Mouse (Mus musculus) ES-E14 (cell line): ENCODE results near the gene Robo1. TPM values are rescaled to one million over a fixed set of nuclear protein-coding genes. Genes with fewer than 3 reads are reported as not detected.

ENCODE experiments used
- DNase-seq: peaks from one replicate; pipeline ENCODE4 v3.0.0-alpha.2; 2013; ENCODE audit warnings: low read depth, low spot score
- H3K27ac ChIP-seq: 2 replicates; pipeline ENCODE4 v1.5.1; 2012; ENCODE audit warnings: low read depth, mild to moderate bottlenecking, low read length, moderate library complexity, mixed read lengths; ENCODE audit not compliant: poor library complexity, insufficient read depth, severe bottlenecking
- H3K36me3 ChIP-seq: 2 replicates; pipeline ENCODE4 v1.6.1; 2012; ENCODE audit warnings: mild to moderate bottlenecking, low read length, moderate library complexity, mixed read lengths; ENCODE audit not compliant: control insufficient read depth, poor library complexity, insufficient read depth, severe bottlenecking
- H3K4me1 ChIP-seq, 2 experiments: fragments of 150-350 bp in 1 of 2; sonication (generic) in 1 of 2; 2 replicates each; pipeline ENCODE4 v1.6.1; 2012; ENCODE audit warnings: low read length in 2 of 2, mild to moderate bottlenecking in 1 of 2, mixed read lengths in 1 of 2; ENCODE audit not compliant: control insufficient read depth in 2 of 2, insufficient read depth in 2 of 2, poor library complexity in 1 of 2
- H3K4me3 ChIP-seq, 2 experiments: fragments of 150-350 bp in 1 of 2; sonication (generic) in 1 of 2; 2 replicates each; pipeline ENCODE4 v1.5.1; 2012; ENCODE audit warnings: low read length in 2 of 2, low read depth in 1 of 2, mild to moderate bottlenecking in 1 of 2, mixed read lengths in 1 of 2; ENCODE audit not compliant: insufficient read depth in 1 of 2, poor library complexity in 1 of 2, severe bottlenecking in 1 of 2
- H3K9ac ChIP-seq: 2 replicates; pipeline ENCODE4 v1.6.1; 2012; ENCODE audit warnings: low read depth, mild to moderate bottlenecking, low read length, mixed read lengths; ENCODE audit not compliant: poor library complexity, insufficient read depth, severe bottlenecking
- H3K9me3 ChIP-seq: fragments of 150-350 bp; sonication (generic); 2 replicates; pipeline ENCODE4 v1.6.1; 2012; ENCODE audit warnings: low read depth, mild to moderate bottlenecking, low read length; ENCODE audit not compliant: control insufficient read depth, insufficient read depth
- CHD2 ChIP-seq: IDR thresholded peaks from 2 replicates; pipeline ENCODE4 v1.6.1; 2014; ENCODE audit warnings: mild to moderate bottlenecking, low read depth, low read length, inconsistent platforms
- HCFC1 ChIP-seq: IDR thresholded peaks from 2 replicates; pipeline ENCODE4 v1.6.1; 2012; ENCODE audit warnings: low read length, inconsistent platforms, borderline replicate concordance; ENCODE audit not compliant: insufficient read depth
- MAFK ChIP-seq: IDR thresholded peaks from 2 replicates; pipeline ENCODE4 v1.6.1; 2014; ENCODE audit warnings: mild to moderate bottlenecking, low read depth, low read length, inconsistent platforms; ENCODE audit not compliant: insufficient read depth
- ZC3H11A ChIP-seq: IDR thresholded peaks from 2 replicates; pipeline ENCODE4 v1.6.1; 2012; ENCODE audit warnings: low read depth, mild to moderate bottlenecking, inconsistent platforms, low read length, borderline replicate concordance
- ZNF384 ChIP-seq: IDR thresholded peaks from 2 replicates; pipeline ENCODE4 v1.6.1; 2012; ENCODE audit warnings: low read depth, low read length, inconsistent platforms
- in situ Hi-C, 2 experiments: fragments of 600-800 bp; cut with MboI; formaldehyde crosslinking; loops; one replicate each; pipeline ENCODE4 v1.15.1; 2025; ENCODE audit warnings: low sequenced_read_pairs in 2 of 2, inconsistent platforms in 1 of 2; ENCODE audit not compliant: unreplicated experiment in 2 of 2
- total RNA-seq: library from RNA; depleted of rRNA; stranded (reverse); fragments of 300-350 nt; gene quantifications from 2 replicates; pipeline ENCODE4 v1.2.3, GENCODE M21; 2012

The Robo1 gene
- total RNA-seq, 1 experiment, result 20.5 TPM

DNA sequence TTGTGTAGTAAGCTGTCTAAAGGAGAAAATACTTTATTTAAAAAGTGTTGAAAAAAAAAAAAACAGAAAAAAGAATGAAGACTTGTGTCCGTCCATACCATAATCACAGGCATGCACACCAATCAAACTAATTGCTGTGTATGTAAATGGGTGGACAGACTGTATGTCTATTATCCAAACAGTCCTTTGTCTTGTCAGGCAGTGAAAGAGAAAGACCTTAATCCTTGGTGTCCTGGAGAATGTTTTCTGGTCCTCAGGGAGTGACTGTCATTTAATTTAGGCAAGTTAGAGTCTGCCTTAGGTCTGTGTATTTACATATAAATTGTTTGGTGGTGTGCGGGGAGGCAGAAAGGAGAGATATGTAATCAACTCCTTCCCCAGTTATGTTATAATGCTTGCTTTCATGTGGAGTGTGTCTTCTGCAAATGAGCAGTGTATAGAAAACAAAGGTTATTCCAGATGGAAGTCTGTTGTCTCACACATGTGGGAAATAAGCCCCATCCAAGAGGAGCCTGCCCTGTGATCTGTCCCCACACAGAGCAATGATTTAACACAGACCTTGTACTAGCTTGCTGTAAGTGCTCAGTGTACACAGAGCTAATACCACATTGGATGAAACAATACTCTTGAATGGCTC lies 162.0 kb downstream of the Robo1 start:
- Histone ChIP-seq H3K4me1 (peaks cover 0 to 3% of the 10 kb centered on the region in 2 experiments; a peak in 1 of 4 replicates), H3K9ac (no peak overlapping the region), H3K27ac (no peak overlapping the region), H3K36me3 (no peaks in the 10 kb centered on the region), H3K4me3 (no peak overlapping the region), H3K9me3 (no peaks in the 10 kb centered on the region)
- in situ Hi-C loops, result no loop called here
- no peak for DNase-seq
- TF ChIP-seq HCFC1, result no peak
- no peak for TF ChIP-seq ZNF384
- TF ChIP-seq CHD2, result no peak
- no peak for TF ChIP-seq MAFK
- no peak for TF ChIP-seq ZC3H11A

- Histone ChIP-seq H3K4me3 (no peak overlapping the region), H3K9ac (no peak overlapping the region), H3K27ac (no peak overlapping the region), H3K4me1 (no peaks in the 10 kb centered on the region), H3K36me3 (no peaks in the 10 kb centered on the region), H3K9me3 (no peaks in the 10 kb centered on the region)
- no peak for DNase-seq
- in situ Hi-C loops, result no loop called here
- TF ChIP-seq CHD2 (no peak), MAFK (no peak), ZNF384 (no peak), ZC3H11A (no peak), HCFC1 (no peak)
Observed at GRCm38 (mm10) chr16:72510716-72511199, 202.7 kb downstream of the Robo1 start.

DNA sequence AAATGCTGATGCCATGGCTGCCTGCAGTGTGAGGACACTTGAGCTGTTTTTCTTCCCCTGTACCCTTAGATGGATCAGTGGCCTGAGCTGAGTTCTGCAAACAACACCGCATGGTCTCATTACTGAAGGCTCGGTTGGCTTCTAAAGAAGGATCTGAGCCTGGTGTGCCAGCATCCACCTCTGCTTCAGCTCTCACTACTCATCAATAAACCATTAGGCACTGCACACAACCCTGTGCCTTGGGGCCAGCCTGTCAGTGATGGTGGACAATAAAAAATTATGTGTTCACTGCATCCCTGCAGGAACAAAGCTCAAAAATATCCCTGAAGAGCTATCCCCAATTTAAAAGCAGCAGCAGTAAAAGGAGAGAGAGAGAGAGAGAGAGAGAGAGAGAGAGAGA lies 223.2 kb downstream of the Robo1 start:
- in situ Hi-C loops, result no loop called here
- Histone ChIP-seq H3K9ac (no peak overlapping the region), H3K27ac (no peak overlapping the region), H3K9me3 (no peaks in the 10 kb centered on the region), H3K36me3 (no peaks in the 10 kb centered on the region), H3K4me1 (no peaks in the 10 kb centered on the region), H3K4me3 (no peak overlapping the region)
- TF ChIP-seq MAFK (no peak), ZC3H11A (no peak), HCFC1 (no peak), CHD2 (no peak), ZNF384 (no peak)
- no peak for DNase-seq

DNA sequence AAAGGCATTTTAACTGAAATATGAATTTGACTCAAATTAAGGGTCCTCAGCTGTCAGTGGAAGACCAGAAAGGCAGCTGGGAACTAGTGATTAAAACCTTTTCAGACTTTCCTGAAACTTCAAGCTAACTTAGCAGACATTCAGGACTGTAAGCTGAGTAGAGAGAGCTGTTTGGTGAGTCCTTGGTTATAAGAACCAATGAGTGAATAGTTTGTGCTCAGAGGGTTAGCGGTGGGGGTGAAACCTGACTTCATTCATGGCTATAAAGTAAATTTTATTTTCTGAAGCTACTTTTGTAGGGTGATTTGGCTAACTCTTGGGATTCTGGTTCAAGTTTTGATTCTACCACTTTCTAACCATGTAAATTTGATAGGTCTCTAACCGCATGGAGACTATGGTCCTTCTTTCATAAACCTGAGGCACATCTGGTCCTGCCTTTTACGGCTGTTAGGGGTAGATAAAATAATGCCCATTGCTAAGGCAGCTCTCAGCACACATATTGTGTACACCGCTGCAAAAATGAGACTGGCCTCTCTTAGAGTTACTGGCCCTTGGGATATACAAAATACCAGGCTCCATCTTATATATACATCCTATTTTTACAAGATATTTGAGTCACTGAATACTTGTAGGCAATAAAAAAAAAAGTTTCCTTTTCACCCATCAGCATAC lies 225.9 kb downstream of the Robo1 start:
- no peaks in the 10 kb centered on the region for H3K36me3 ChIP-seq
- no peaks in the 10 kb centered on the region for H3K4me1 ChIP-seq
- no peak overlapping the region for H3K9ac ChIP-seq
- in situ Hi-C loops, result no loop called here
- TF ChIP-seq HCFC1 (no peak), ZNF384 (no peak), CHD2 (no peak), MAFK (no peak), ZC3H11A (no peak)
- H3K27ac ChIP-seq, result no peak overlapping the region
- no peaks in the 10 kb centered on the region for H3K9me3 ChIP-seq
- H3K4me3 ChIP-seq, result no peak overlapping the region
- no peak for DNase-seq
